Mouse (Mus musculus) erythroblast, embryonic 14.5 days (primary cell): ENCODE measurements around the gene Socs3. TPM values are rescaled to one million over a fixed set of nuclear protein-coding genes. Genes with fewer than 3 reads are reported as not detected.

Experiments used
- H3K27me3 ChIP-seq: 2 replicates; pipeline ENCODE4 v1.6.1; 2012; ENCODE audit warnings: inconsistent platforms; ENCODE audit not compliant: control insufficient read depth
- H3K36me3 ChIP-seq: 2 replicates; pipeline ENCODE4 v1.6.1; 2012; ENCODE audit warnings: mild to moderate bottlenecking, inconsistent platforms; ENCODE audit not compliant: control insufficient read depth
- H3K4me1 ChIP-seq: 2 replicates; pipeline ENCODE4 v1.6.1; 2012; ENCODE audit warnings: inconsistent platforms; ENCODE audit not compliant: control insufficient read depth
- H3K4me3 ChIP-seq: replicated peaks from 2 replicates; pipeline ENCODE3; 2012; ENCODE audit warnings: moderate library complexity, mild to moderate bottlenecking, inconsistent platforms
- H3K9me3 ChIP-seq: 2 replicates; pipeline ENCODE4 v1.6.1; 2012; ENCODE audit warnings: low read length, inconsistent platforms, mixed read lengths; ENCODE audit not compliant: control insufficient read depth
- GATA1 ChIP-seq: IDR thresholded peaks from 2 replicates; pipeline ENCODE4 v1.6.1; 2012; ENCODE audit warnings: low read length, inconsistent platforms, mixed read lengths
- TAL1 ChIP-seq: IDR thresholded peaks from 3 replicates; pipeline ENCODE4 v1.6.1; 2012; ENCODE audit warnings: low read length, inconsistent platforms, mixed read lengths
- polyA plus RNA-seq: library from polyadenylated mRNA; stranded (reverse); fragments of >175 nt; gene quantifications from 2 replicates; pipeline ENCODE4 v1.2.3, GENCODE M21; 2012

Socs3 gene
- polyA plus RNA-seq, 1 experiment = 2.0 TPM

DNA sequence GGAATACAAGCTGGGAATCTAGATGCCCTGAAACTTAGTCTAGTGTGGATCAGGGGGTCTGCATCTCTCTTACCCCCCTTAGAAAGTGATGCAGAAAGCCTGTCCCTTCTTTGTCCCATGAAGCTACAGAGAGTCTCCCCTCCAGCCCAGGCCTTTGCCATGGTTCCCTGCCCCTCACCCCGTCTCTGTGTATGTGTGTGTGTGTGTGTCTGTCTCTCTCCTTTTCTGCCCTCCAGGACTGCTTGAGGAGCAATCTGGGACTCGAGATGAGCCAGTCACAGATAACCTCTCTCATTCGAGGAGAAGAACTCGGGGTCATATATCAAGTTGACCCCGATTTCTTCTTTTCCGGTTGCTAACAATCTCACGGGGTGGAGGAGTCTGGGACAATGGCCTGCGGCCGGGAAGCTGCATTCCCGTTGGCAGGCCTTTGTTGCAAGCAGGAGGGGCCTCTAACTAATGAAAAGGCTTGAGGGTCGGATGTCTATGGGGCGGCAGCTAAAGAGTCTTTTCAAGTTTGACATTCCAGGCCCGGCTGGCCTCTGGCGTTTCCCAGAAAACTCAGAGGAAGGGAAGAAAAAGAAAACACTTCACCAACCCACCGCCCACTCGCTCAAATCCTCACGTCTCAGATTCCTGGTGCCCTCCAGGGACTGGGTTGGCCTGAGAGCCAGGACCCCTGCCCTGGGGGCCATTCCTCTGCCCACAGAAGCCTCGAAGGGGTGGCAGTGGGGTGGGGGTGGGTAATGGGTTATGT is 5.5 kb upstream of the Socs3 start:
- Histone ChIP-seq H3K27me3 (peaks cover 66% of the 10 kb centered on the region), H3K4me1 (peaks cover 7% of the 10 kb centered on the region), H3K36me3 (no peaks in the 10 kb centered on the region), H3K9me3 (no peaks in the 10 kb centered on the region), H3K4me3 (no peak overlapping the region)
- TF ChIP-seq TAL1 (no peak), GATA1 (no peak)

DNA sequence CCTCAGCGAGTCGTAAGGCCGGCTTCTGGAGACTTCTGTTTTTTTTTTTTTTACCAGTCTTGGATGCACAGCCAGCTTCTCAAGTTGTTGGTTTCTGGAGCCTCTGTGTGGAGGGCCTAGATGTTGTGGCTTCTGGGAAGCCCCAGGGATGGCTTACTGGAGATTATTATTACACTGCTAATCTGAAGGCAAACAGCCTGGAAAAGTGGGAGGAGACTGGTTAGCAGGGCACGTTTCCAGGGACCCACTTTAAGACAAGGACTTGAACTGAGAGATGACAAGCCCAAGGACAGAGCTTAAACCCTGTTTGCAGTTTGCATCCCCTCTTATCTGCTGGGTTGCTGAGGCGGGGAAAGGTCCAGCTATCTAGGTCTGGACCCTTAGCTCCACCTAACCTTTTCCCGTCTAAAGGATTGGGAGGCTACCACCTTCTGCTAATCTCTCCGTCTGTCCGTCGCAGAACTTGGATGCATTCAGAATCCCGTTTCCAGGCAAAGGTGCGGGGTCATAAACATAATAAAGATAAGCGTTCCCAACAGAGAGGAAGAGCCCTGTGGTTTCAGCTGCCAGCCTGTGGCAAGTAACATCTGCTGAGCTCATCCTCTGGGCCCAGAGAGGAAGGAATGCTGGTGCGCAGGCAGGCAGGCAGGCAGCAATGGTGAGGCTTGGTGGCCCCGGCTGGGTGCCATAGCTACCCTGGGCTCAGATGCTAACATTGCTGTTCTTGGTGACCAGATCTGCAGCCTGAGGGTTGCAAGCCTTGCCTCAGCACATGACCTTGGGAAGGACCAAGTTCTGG is 4.7 kb upstream of the Socs3 start:
- Histone ChIP-seq H3K4me3 (no peak overlapping the region), H3K9me3 (no peaks in the 10 kb centered on the region), H3K4me1 (peaks cover 15% of the 10 kb centered on the region), H3K27me3 (peaks cover 73% of the 10 kb centered on the region), H3K36me3 (no peaks in the 10 kb centered on the region)
- TF ChIP-seq TAL1 = no peak
- no peak for TF ChIP-seq GATA1

DNA sequence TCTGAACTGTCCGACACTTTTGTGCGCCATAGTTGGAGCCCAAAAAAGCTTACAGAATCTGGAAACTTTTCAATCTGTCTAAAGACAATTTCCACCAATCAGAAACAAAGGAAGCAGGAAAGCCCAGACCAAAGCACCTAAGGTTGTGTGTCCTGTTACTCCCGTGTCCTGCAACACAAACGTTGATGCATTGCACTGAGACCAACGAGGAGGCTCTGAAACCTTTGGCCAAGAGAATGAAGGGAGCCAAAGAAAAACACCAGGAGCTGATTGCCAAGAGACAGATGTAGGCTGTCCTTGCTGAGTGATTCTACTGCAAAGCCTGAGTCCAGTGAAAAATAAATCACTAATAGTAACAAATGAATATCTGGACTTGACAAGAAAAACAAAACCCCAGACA is 3.7 kb upstream of the Socs3 start:
- Histone ChIP-seq H3K27me3 (peaks cover 79% of the 10 kb centered on the region), H3K4me1 (peaks cover 25% of the 10 kb centered on the region), H3K9me3 (no peaks in the 10 kb centered on the region), H3K36me3 (no peaks in the 10 kb centered on the region), H3K4me3 (no peak overlapping the region)
- TF ChIP-seq TAL1 (no peak), GATA1 (no peak)

DNA sequence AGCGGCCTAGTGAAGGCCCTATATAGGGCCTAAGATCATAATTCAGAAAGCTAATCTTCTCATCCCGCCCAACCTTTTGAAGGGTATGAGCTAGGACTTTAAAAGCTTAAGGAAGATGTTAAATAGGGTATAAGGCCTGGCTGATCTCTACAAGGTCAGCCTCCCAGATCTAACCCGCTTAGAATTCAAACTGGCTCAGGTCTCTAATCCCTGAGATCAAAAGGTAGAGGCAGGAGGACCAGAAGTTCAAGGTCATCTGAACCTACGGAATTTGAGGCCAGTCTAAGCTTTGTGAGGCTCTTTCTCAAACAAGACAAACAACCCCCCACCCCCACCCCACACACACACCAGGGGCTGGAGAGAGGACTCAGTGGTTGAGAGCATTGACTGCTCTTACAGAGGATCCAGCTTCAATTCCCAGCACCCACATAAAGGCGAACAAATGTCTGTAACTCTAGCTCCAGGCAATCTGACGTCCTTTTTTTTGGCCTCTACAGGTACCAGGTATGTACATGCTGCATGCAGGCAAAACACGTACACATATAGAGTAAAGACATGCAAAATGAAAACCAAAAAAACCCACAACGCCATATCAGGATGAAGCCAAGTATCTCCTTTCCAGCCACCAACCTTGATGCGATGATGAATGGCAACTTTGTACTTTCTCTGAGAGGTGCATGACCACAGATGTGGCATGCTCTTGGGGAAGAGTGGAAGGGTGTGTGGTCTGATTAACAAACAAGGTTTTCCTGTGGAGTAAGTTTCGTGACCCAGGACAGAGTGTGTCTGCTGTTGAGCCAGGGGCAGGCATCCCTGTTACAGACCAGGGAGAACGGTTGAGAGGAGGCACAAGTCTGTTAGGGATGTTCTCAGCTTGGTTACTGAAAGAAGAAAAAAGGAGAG is 3.1 kb upstream of the Socs3 start:
- Histone ChIP-seq H3K4me1 (peaks cover 31% of the 10 kb centered on the region), H3K27me3 (peaks cover 86% of the 10 kb centered on the region), H3K9me3 (peaks cover 5% of the 10 kb centered on the region), H3K4me3 (no peak overlapping the region), H3K36me3 (peaks cover 3% of the 10 kb centered on the region)
- TF ChIP-seq TAL1 (no peak), GATA1 (no peak)

DNA sequence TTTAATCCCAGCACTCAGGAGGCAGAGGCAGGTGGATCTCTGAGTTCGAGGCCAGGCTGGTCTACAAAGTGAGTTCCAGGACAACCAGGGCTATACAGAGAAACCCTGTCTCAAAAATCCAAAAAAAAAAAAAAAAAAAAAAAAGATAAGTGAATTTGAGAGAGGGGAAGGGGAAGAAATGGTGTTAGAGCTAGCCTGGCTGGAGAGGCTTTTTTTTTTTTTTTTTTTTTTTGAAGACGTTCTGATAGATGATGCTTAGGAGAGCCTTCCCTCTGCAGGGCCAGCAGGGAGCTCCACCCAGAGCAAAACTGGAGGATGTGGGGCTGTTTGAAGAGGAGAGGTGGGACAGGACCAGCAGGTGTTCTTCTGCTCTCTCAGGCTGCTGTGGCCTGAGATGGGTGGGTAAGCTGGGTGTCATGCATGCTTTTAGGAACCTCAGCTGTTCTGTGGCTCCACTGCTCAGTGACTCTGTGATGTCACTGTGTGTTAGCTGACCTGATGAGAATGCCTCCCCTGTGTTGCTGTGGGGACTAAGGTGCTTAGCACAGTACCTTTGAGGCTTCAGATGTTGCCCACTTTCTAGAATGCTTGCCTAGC is 1.9 kb upstream of the Socs3 start:
- Histone ChIP-seq H3K9me3 (peaks cover 15% of the 10 kb centered on the region), H3K4me1 (peaks cover 43% of the 10 kb centered on the region), H3K4me3 (no peak overlapping the region), H3K27me3 (peaks cover 93% of the 10 kb centered on the region), H3K36me3 (peaks cover 14% of the 10 kb centered on the region)
- TF ChIP-seq TAL1 = no peak
- TF ChIP-seq GATA1 = no peak

DNA sequence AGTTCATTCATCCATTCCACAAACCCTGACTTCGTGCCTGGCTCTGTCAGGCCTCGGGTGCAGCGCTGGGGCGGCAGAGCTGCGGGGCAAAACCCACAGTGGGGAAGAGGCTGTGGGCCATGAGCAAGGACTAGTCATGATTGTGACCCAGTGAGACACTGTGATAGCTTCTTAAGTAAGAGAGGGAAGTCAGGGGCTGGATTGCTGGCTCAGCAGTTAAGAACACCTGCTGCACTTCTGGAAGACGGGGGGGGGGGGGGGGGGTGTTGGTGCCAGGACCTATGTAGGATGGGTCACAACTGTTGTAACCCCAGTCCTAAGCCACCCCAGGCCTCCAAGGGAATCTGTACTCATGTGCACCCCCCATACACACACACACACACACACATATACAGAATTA is 1.3 kb upstream of the Socs3 start:
- peaks cover 47% of the 10 kb centered on the region for H3K4me1 ChIP-seq
- H3K27me3 ChIP-seq = peaks cover 93% of the 10 kb centered on the region
- peaks cover 16% of the 10 kb centered on the region for H3K9me3 ChIP-seq
- TF ChIP-seq GATA1 (no peak), TAL1 (no peak)
- H3K4me3 ChIP-seq = no peak overlapping the region
- peaks cover 21% of the 10 kb centered on the region for H3K36me3 ChIP-seq

DNA sequence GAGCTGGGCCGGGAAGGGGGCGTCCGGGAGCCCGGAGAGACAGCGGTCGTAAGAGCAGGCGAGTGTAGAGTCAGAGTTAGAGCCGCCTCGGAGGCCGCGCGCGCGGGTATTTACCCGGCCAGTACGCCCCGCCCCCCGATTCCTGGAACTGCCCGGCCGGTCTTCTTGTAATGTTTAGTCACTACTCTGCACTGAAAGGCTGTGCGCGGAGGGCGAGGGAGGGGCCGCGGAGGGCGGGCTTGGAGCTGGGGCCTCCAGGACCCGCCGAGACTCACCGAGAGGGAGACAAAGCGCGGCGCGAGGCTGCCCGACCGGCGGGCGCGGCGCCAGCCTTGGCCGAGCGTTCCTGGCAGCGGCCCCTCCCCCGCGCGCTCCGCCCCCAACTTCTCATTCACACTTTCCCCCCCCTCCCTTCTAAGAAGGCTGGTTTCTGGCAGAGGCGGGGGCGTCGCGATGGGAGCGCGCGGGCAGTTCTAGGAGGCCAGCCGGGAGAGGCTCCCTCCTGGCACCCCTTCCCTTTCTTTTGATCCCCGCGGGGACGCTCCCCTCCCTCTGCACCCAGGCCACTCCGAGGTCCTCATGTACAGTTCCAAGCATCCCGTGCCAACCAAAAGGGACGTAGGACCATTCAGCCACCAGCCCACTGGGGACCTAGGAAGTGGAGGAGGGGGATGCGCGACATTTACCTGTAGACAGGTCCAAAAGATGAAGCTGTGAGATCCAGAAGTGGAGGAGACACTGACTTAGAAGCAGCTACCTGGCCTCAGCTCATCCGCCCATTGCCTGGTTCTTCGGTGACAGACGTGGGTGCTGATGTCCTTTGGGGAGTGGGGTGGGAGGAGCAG is 525 bp downstream of the Socs3 start:
- peak overlapping the region; percentile 76 for H3K4me3 ChIP-seq
- H3K9me3 ChIP-seq = peaks cover 16% of the 10 kb centered on the region
- peaks cover 93% of the 10 kb centered on the region for H3K27me3 ChIP-seq
- H3K4me1 ChIP-seq = peaks cover 59% of the 10 kb centered on the region
- peaks cover 27% of the 10 kb centered on the region for H3K36me3 ChIP-seq
- no peak for TF ChIP-seq TAL1
- no peak for TF ChIP-seq GATA1

DNA sequence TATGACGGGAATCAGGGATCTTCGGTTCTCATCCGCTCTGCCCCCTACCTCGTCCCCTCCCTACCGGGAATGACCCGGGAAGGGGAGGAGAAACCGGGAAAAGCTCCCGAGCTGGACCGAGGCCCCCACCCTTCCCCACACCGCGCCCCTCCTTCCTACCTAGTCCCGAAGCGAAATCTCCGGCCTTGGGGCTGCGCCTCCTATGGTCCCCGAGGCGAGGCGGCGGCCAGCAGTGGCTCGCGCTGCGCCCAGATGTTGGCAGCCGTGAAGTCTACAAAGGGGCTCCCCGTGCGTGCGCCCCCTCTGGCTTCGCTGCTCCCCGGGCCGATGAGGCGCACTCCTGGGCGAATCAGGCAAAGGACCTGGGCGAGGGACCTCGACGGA is 1.1 kb downstream of the Socs3 start:
- TF ChIP-seq GATA1 (no peak), TAL1 (no peak)
- peaks cover 27% of the 10 kb centered on the region for H3K36me3 ChIP-seq
- peaks cover 93% of the 10 kb centered on the region for H3K27me3 ChIP-seq
- peak overlapping the region; percentile 76 for H3K4me3 ChIP-seq
- H3K4me1 ChIP-seq = peaks cover 65% of the 10 kb centered on the region
- H3K9me3 ChIP-seq = peaks cover 16% of the 10 kb centered on the region
